Mouse (Mus musculus) CD4-positive, CD25-positive, alpha-beta regulatory T cell (primary cell): ENCODE results near the gene Npm3. TPM values are rescaled to one million over a fixed set of nuclear protein-coding genes. Genes with fewer than 3 reads are reported as not detected.

Experiments used
- polyA plus RNA-seq: library from polyadenylated mRNA; unstranded; fragments of 100-300 nt; shearing (Covaris generic); gene quantifications from one replicate; pipeline ENCODE4 v1.2.1, GENCODE M21; 2017

Gene Npm3
- polyA plus RNA-seq, result 45.5 TPM

DNA sequence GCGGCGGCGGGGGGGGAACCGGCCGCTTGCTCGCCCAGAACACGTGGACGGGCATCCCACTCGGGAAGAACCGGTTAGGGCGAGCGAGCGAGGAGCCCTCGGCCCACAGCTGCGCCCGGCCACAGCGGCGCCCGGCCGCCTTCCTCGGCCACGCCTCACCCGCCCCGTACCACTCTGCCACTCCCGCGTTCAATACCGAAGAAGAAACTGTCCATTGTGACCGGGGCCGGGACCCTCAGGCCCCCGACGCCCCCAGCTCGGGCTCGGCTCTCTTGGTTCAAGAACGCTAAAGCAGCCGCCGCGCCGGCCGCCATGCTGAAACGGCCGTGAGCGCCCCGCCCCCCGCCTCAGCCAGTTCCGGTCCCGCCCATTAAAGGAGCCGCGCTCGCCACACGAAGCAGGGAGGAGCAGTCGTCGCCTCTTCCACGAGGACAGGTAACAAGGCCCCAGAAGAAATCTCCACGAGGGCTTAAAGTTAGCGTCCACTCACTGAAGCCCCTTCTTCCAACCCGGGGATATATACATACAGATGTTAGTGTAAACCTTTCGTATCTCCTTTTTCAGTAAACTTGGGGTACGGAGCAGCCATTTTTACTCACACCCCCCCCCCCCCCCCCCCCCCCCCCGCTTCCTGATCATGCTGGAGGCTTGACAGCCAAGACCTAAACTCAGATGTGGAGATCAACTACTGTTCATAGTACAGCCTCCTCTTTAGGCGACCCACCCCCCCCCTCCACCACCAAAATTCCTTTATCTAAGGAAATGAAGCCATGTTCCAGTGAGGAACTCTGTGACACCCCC, at the start of gene Npm3:
Npm3 (minus strand) TSS at position 349 of the 801 bp plus-strand sequence.

DNA sequence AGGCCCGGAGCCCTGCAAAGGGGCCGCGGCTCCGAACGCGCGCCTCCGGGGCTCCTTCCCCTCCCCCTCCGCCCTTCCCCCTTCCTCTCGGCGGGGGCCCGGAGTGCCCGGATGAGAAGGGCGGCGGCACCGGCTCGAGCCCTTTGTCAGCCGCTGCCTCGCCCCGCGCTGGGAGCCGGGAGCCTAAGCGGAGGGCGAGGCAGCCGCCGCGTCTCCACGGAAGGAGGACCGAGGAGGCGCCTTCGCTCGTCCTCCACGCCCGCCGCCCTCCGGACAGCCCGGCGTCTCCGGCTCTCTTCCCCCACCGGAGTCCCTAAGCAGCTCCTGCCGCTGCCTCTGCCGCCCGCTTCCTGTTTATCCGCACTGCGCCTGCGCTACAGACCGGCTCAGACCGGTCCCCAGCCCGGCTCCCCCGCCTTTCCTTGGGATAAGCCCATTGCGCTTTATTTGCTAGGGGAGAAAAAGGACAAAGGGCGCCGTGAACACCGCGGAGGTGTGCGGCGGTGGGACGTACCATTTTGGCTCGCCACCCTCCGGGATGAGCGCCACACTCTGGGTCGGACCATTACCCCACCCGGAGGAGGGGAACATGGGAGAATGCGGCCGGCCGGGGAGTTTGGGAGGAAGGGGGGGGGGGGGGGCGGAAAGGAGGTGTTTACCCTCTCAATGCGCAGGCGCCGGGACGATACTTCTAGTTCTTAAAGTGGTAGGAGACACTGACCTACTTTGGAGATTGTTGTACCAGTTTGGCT, 34.0 kb upstream of the Npm3 start, which contains the start of gene Mgea5:
Mgea5 (minus strand) TSS at position 657 of the 752 bp plus-strand sequence.

DNA sequence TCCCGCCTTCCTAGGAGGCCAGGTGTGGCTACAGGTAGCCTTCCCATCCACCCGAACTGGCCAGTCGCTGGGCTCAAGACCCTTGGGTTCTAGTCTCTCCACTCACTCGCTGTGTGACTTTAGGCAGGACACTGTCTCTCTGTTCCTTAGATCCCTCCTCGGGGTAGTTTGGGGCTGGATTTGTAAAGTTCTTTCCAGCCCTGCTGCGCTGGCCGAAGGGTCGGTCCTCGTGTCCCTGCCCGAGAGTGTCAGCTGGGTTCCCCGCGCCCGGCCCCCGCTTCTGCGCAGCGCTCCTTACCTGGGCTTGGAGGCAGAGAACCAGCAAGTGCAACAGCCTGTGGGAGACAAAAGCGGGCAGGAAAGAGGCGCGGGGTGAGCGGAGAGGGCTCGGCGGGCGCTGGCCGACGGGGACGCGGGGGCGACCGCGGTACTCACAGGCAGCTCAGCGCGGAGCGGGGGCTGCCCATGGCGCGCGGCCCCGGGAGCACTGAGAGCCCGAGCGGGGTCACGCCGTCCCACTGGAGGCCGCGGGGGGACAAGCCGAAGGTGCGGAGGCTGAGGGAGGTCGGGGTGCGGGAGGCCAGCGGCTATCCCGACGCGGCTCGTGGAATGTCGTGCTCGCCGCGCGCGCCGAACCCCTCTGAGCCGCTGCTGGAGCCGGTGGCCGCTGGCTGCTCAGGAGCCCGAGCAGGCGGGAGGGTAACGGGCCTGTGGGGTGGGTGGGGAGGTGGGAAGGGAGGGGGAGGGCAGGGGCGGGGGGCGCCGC, 7.0 kb downstream of the Npm3 start, which contains the start of gene Fgf8:
Fgf8 (minus strand) TSS at position 698 of the 766 bp plus-strand sequence.

Other genes with a start within 250 kb of the Npm3 start
- gene Poll, start 189.1 kb downstream of the Npm3 start, polyA plus RNA-seq, result 14.6 TPM
- gene Gm17018, start 189.0 kb downstream of the Npm3 start, polyA plus RNA-seq, result 48.8 TPM
- 27.8 TPM for gene Fbxw4, start 89.3 kb downstream of the Npm3 start, polyA plus RNA-seq
- gene Fgf8, start 6.7 kb downstream of the Npm3 start, polyA plus RNA-seq, result not detected
- gene Mgea5, start 34.2 kb upstream of the Npm3 start, polyA plus RNA-seq, result 260 TPM
- 17.4 TPM for gene Kcnip2, start 66.5 kb upstream of the Npm3 start, polyA plus RNA-seq
- 12.8 TPM for gene Armh3, start 248.9 kb upstream of the Npm3 start, polyA plus RNA-seq